Comparison of ENCODE assay signal across 8 mouse cellular contexts in genomic region chr14:19705649-19706048, GRCm38 (mm10). TPM values are rescaled to one million over a fixed set of nuclear protein-coding genes. Genes with fewer than 3 reads are reported as not detected.
DNase-seq lines count a peak whose midpoint lies in the region; TF ChIP-seq lines count a peak whose summit lies in the region.

No protein-coding gene starts in this region.

- H3K27ac ChIP-seq in cerebellum, adult 2 months (ENCODE audit: insufficient read depth, low read length), result no peak overlapping the region
- no peak overlapping the region for H3K27ac ChIP-seq in hindbrain, embryonic 10.5 days

- H3K27me3 ChIP-seq in E14TG2a.4 (ENCODE audit: insufficient read depth, low read length), result peaks cover 4% of the 10 kb centered on the region; the same call in 1 of the 2 replicates
- H3K27me3 ChIP-seq in cerebellum, adult 2 months (ENCODE audit: control insufficient read depth, insufficient read depth, low read length), result no peaks in the 10 kb centered on the region
- H3K27me3 ChIP-seq in hindbrain, embryonic 10.5 days (ENCODE audit: insufficient read depth, poor library complexity, severe bottlenecking), result peaks cover 7% of the 10 kb centered on the region; the same call in 1 of the 2 replicates

- whole genome bisulfite sequencing in cerebellum, adult 2 months, result 7% methylated on average over 16 of the region's 16 CpGs
- whole genome bisulfite sequencing in hindbrain, embryonic 10.5 days, result 9% methylated on average over 16 of the region's 16 CpGs

- H3K4me1 ChIP-seq in E14TG2a.4 (replicated peaks; ENCODE audit: low read depth, low read length), result peaks cover 29% of the 10 kb centered on the region
- no peaks in the 10 kb centered on the region for H3K4me1 ChIP-seq in cerebellum, adult 2 months (ENCODE audit: control insufficient read depth, insufficient read depth, low read length)
- H3K4me1 ChIP-seq in hindbrain, embryonic 10.5 days (replicated peaks), result peaks cover 24% of the 10 kb centered on the region

- peak; percentile 81 for TF ChIP-seq CTCF in E14TG2a.4 (conservative IDR thresholded peaks at IDR 0.05; ENCODE audit: low read length)
- TF ChIP-seq CTCF in cerebellum, adult 2 months (IDR thresholded peaks at IDR 0.05; ENCODE audit: borderline replicate concordance, insufficient read depth, low read depth, low read length), result peak; percentile 52; the same call in 1 of the 2 replicates

- DNase-seq in cerebellum, adult 2 months, result peak; percentile 42 to 46
- DNase-seq in frontal cortex, adult 2 months (ENCODE audit: extremely low spot score in 1 of 2, low spot score in 1 of 2), result peak; percentile 40 to 84
- DNase-seq in hindbrain, embryonic 10.5 days (ENCODE audit: low spot score), result peak; percentile 84
- peak; percentile 66 for DNase-seq in layer of hippocampus, adult 9-11 months
- DNase-seq in lung, postnatal 14 days, result peak; percentile 83
- DNase-seq in ovary, postnatal 36 days (ENCODE audit: low spot score), result peak; percentile 73
- DNase-seq in thymus, postnatal 10 days (ENCODE audit: low spot score in 2 of 2), result peak; percentile 42 to 77

- no peaks in the 10 kb centered on the region for H3K9me3 ChIP-seq in E14TG2a.4 (ENCODE audit: low read length)
- no peaks in the 10 kb centered on the region for H3K9me3 ChIP-seq in hindbrain, embryonic 10.5 days

- TF ChIP-seq POLR2A in cerebellum, adult 2 months (IDR thresholded peaks at IDR 0.05; ENCODE audit: borderline replicate concordance, insufficient read depth, low read length), result no peak

- no peak overlapping the region for H3K4me3 ChIP-seq in E14TG2a.4 (replicated peaks; ENCODE audit: low read length)
- H3K4me3 ChIP-seq in cerebellum, adult 2 months (replicated peaks; ENCODE audit: insufficient read depth, low read depth, low read length), result no peak overlapping the region
- no peak overlapping the region; the same call in 1 of the 2 replicates for H3K4me3 ChIP-seq in hindbrain, embryonic 10.5 days

- H3K36me3 ChIP-seq in E14TG2a.4 (ENCODE audit: insufficient read depth, low read length), result no peaks in the 10 kb centered on the region
- H3K36me3 ChIP-seq in hindbrain, embryonic 10.5 days, result no peaks in the 10 kb centered on the region

RNA-seq across cellular contexts. Expression of gene Nid2, which starts 45.4 kb away (rescaled TPM):
- polyA plus RNA-seq in cerebellum, adult 2 months (2012; rRNA removed), result 1.5 and 2.2 TPM in 2 replicates
- 4.6 and 5.7 TPM in 2 replicates for polyA plus RNA-seq in frontal cortex, adult 2 months (2012; rRNA removed)
- 52.3 and 53.2 TPM in 2 replicates for polyA plus RNA-seq in hindbrain, embryonic 10.5 days (2016; fragmentation: Nextera tagmentation; extraction: Ambion mirVana)
